ENCODE assay signal across 28 mouse cellular contexts in the genomic region with DNA sequence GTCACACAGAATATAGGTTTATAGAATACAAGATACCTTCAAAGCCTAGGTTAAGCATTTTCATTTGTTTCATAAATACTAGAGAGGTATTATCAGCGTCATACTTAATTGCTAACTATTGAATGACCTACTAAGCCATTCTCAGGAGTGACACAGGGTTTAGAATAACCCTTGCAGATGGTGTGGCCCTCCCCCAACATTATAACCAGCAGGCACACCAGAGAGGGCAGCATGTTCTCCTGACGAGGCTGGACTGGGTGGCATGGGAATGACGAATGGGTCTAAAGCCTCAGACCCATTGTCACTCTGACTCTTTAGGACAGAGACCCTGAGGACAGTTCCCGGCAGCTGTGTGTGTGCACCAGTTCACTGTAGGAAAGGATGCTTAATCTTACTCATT.
"Had no signal": no experiment of that assay in that cellular context is flagged by ENCODE, and none has a peak within 500 bp of the region (broad histone marks: within the 10 kb centered on the region; RNA-seq: fewer than 3 reads in every experiment).

No protein-coding gene starts in this region.

- H3K4me3 ChIP-seq: embryonic facial prominence, embryonic 12.5 days; embryonic facial prominence, embryonic 13.5 days; embryonic facial prominence, embryonic 15.5 days; erythroblast, embryonic 14.5 days; forebrain, embryonic 10.5 days; forebrain, embryonic 12.5 days; forebrain, embryonic 13.5 days; forebrain, embryonic 15.5 days; gastrocnemius, adult 2 months; heart, adult 2 months; heart, embryonic 10.5 days had no signal

- H3K27ac ChIP-seq: embryonic facial prominence, embryonic 12.5 days; embryonic facial prominence, embryonic 13.5 days; embryonic facial prominence, embryonic 15.5 days; forebrain, embryonic 10.5 days; forebrain, embryonic 12.5 days; forebrain, embryonic 13.5 days; forebrain, embryonic 15.5 days; gastrocnemius, adult 2 months; heart, adult 2 months; heart, embryonic 10.5 days had no signal

- DNase-seq: cerebellum, adult 2 months; cerebellum, adult 8-10 months; cerebellum, adult 9-10 months; cerebellum, adult 9-11 months; cerebellum, postnatal 10 days; cerebellum, postnatal 14 days; cerebellum, postnatal 25 days; cerebellum, postnatal 36 days; embryo, embryonic 11 days; forebrain, postnatal 0 days; gastrocnemius, adult 2 months; gastrocnemius, postnatal 10 days; gastrocnemius, postnatal 14 days; gastrocnemius, postnatal 25 days; gastrocnemius, postnatal 36 days; heart, adult 18-20 months; heart, adult 2 months had no signal

- H3K4me2 ChIP-seq: embryonic facial prominence, embryonic 12.5 days; embryonic facial prominence, embryonic 13.5 days; embryonic facial prominence, embryonic 15.5 days; forebrain, embryonic 12.5 days; forebrain, embryonic 13.5 days; forebrain, embryonic 15.5 days had no signal

- H3K4me1 ChIP-seq: forebrain, embryonic 10.5 days; forebrain, embryonic 12.5 days; forebrain, embryonic 13.5 days; forebrain, embryonic 15.5 days; heart, embryonic 10.5 days had no signal

- H3K27me3 ChIP-seq: embryonic facial prominence, embryonic 12.5 days; embryonic facial prominence, embryonic 13.5 days; embryonic facial prominence, embryonic 15.5 days; forebrain, embryonic 12.5 days; forebrain, embryonic 13.5 days; forebrain, embryonic 15.5 days had no signal

- H3K9me3 ChIP-seq: embryonic facial prominence, embryonic 12.5 days; embryonic facial prominence, embryonic 13.5 days; embryonic facial prominence, embryonic 15.5 days; forebrain, embryonic 10.5 days; forebrain, embryonic 12.5 days; forebrain, embryonic 13.5 days; forebrain, embryonic 15.5 days; heart, embryonic 10.5 days had no signal

- H3K36me3 ChIP-seq: embryonic facial prominence, embryonic 12.5 days; embryonic facial prominence, embryonic 13.5 days; embryonic facial prominence, embryonic 15.5 days; forebrain, embryonic 10.5 days; forebrain, embryonic 12.5 days; forebrain, embryonic 15.5 days; heart, embryonic 10.5 days had no signal

- ATAC-seq: forebrain, embryonic 13.5 days; forebrain, embryonic 14.5 days; forebrain, embryonic 15.5 days; forebrain, embryonic 16.5 days; forebrain, postnatal 0 days had no signal

- H3K9ac ChIP-seq: embryonic facial prominence, embryonic 12.5 days; embryonic facial prominence, embryonic 13.5 days; embryonic facial prominence, embryonic 15.5 days; forebrain, embryonic 12.5 days; forebrain, embryonic 13.5 days; forebrain, embryonic 15.5 days; forebrain, postnatal 0 days had no signal
